Mouse (Mus musculus) forebrain, postnatal 0 days (tissue): ENCODE measurements at regions not wholly inside any gene's neighbourhood (a gene's known extent, or its start where the extent isn't known, plus 50 kb on each side); places are given as distances from the start of the nearest gene placed in this dataset.

Experiments used
- ATAC-seq: fragments of 200-750 bp; cut with Nextera tagmentation; 2 replicates; pipeline ENCODE4 v1.8.0; 2017; ENCODE audit warnings: mild to moderate bottlenecking, moderate library complexity
- DNase-seq: peaks from one replicate; pipeline ENCODE4 v3.0.0-alpha.2; 2015
- H3K27ac ChIP-seq: fragments of 300-500 bp; sonication (generic); 2 replicates; pipeline ENCODE4 v1.5.1; 2014; ENCODE audit warnings: low read depth, mild to moderate bottlenecking, antibody characterized with exemption, low read length, moderate library complexity, mixed read lengths
- H3K27me3 ChIP-seq: fragments of 300-500 bp; sonication (generic); 2 replicates; pipeline ENCODE4 v1.6.1; 2014; ENCODE audit warnings: mild to moderate bottlenecking, low read length, mixed read lengths; ENCODE audit not compliant: insufficient read depth
- H3K36me3 ChIP-seq: fragments of 300-500 bp; sonication (generic); 2 replicates; pipeline ENCODE4 v1.6.1; 2014; ENCODE audit warnings: mild to moderate bottlenecking, moderate library complexity; ENCODE audit not compliant: insufficient read depth
- H3K4me1 ChIP-seq: fragments of 300-500 bp; sonication (generic); 2 replicates; pipeline ENCODE4 v1.6.1; 2014; ENCODE audit warnings: antibody characterized with exemption; ENCODE audit not compliant: insufficient read depth
- H3K4me2 ChIP-seq: fragments of 300-500 bp; sonication (generic); 2 replicates; pipeline ENCODE4 v1.6.1; 2014; ENCODE audit warnings: low read depth, mild to moderate bottlenecking, moderate library complexity
- H3K4me3 ChIP-seq: fragments of 300-500 bp; sonication (generic); 2 replicates; pipeline ENCODE4 v1.5.1; 2014; ENCODE audit warnings: low read depth, low read length, mixed read lengths
- H3K9ac ChIP-seq: fragments of 300-500 bp; sonication (generic); 2 replicates; pipeline ENCODE4 v1.6.1; 2014; ENCODE audit warnings: mild to moderate bottlenecking
- H3K9me3 ChIP-seq: fragments of 300-500 bp; sonication (generic); 2 replicates; pipeline ENCODE4 v1.6.1; 2016; ENCODE audit warnings: low read length
- CTCF ChIP-seq: sonication (generic); IDR thresholded peaks from 2 replicates; pipeline ENCODE4 v1.5.1; 2016; ENCODE audit warnings: antibody characterized with exemption, control low read depth, low read depth
- WGBS: fragments of 180-500 bp; shearing (Covaris S2); extraction: QIAGEN DNeasy Blood & Tissue Kit; methylation state at CpG from one replicate; pipeline ENCODE4 v1.1.7; 2014; 5-methylcytosine and 5-hydroxymethylcytosine counted together

DNA sequence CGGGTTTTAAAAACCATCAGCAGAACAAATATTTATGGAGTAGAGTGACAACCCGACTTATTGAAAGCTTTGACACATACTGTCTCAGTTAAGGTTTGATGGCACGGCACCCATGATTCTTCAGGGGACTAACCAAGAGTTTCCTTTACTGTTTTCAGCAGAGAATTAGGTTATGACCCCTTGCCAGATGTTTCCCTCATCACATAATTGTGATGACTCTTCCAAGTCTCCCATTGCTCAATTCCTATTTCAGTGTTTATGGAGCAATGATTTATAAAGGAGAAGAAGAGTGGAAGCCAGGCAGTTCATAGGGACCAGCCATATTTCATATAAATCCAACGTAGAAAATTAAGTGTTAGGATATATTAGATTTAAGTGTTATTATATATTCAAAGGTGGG lies 181.4 kb upstream of the Adgrl2 start:
- Histone ChIP-seq H3K4me1 (0 out of 2 replicates have a peak, but pooled peaks cover 5% of the 10 kb centered on the region), H3K9ac (no peak overlapping the region), H3K4me2 (no peak overlapping the region), H3K27me3 (no peaks in the 10 kb centered on the region), H3K4me3 (no peak overlapping the region), H3K9me3 (no peaks in the 10 kb centered on the region), H3K36me3 (no peaks in the 10 kb centered on the region), H3K27ac (no peak overlapping the region)
- no peak for DNase-seq
- no peak for ATAC-seq
- 89% methylated on average over 4 of the region's 4 CpGs for WGBS
- TF ChIP-seq CTCF: no peak

DNA sequence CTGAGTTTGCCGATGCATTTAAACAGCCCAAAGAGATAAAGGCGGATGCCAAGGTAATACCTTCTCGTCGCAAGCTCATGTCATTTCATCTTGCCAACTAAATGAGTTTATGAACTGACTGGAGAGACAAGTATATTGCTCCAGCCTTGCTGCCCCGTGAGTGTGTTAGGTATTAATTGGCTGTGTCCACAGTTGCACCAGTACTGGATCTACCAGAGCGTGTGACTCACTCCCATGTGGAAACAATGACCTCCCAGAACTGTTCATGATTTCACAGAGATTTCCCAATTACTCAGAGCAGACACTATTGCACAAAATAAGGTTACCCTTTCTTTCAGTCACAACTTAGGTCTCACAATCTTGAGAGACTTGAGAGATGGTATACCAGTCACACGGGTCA lies 179.8 kb upstream of the Adgrl2 start:
- Histone ChIP-seq H3K27ac (no peak overlapping the region), H3K4me1 (0 out of 2 replicates have a peak, but pooled peaks cover 3% of the 10 kb centered on the region), H3K4me3 (no peak overlapping the region), H3K27me3 (no peaks in the 10 kb centered on the region), H3K9me3 (no peaks in the 10 kb centered on the region), H3K4me2 (no peak overlapping the region), H3K36me3 (no peaks in the 10 kb centered on the region), H3K9ac (no peak overlapping the region)
- ATAC-seq: no peak
- 73% methylated on average over 7 of the region's 7 CpGs for WGBS
- DNase-seq: no peak
- TF ChIP-seq CTCF: no peak

DNA sequence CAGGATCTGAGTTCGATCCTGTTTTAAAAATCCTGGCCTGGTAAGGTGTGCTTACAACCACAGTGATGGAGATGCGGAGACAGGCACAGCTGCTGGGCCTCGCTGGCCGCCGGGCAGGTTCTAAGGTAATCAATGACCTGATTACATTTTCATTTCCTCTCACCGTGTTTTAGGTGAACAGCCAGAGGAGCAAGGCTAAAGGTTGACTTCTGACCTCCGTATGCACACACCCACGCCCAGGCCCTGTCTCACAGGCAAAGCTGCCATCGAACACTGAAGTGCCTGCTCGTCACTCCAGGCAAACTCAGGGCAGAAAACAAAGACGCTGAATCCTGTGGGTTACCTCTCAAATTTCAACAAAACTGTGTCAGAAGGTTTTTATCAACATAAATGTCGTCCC lies 179.1 kb upstream of the Adgrl2 start:
- WGBS: 78% methylated on average over 12 of the region's 12 CpGs
- H3K36me3 ChIP-seq: no peaks in the 10 kb centered on the region

DNA sequence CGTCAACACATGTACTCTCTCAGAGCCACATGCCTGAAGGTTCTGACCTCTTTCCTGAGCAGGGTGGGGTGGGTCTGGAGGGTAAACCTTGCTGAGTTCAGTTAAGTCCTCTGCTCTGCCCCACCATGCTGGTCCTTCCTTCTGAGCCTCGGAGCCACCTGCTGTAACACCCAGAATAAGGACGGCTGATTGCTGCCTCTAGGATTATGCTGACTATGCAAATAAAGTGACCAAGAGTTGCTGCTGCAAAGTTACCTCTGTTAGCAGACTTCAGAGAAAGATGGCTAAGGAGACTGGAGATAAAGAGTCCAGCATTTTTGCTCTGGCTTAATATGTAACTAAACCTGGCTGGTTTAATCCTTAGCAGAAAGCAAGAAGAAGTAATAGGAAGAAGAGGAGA lies 177.6 kb upstream of the Adgrl2 start:
- WGBS: 59% methylated on average over 3 of the region's 3 CpGs
- ATAC-seq (no peak), DNase-seq (no peak)
- Histone ChIP-seq H3K9me3 (no peaks in the 10 kb centered on the region), H3K9ac (no peak overlapping the region), H3K4me3 (no peak overlapping the region), H3K4me1 (no peaks in the 10 kb centered on the region), H3K27me3 (no peaks in the 10 kb centered on the region), H3K36me3 (no peaks in the 10 kb centered on the region), H3K4me2 (no peak overlapping the region), H3K27ac (no peak overlapping the region)
- no peak for TF ChIP-seq CTCF

More for the DNA sequence above, 179.1 kb upstream of the Adgrl2 start:
- Histone ChIP-seq H3K4me2 (no peak overlapping the region), H3K4me3 (no peak overlapping the region), H3K9ac (no peak overlapping the region), H3K4me1 (no peaks in the 10 kb centered on the region), H3K27ac (no peak overlapping the region), H3K9me3 (no peaks in the 10 kb centered on the region), H3K27me3 (no peaks in the 10 kb centered on the region)
- ATAC-seq: no peak
- TF ChIP-seq CTCF: no peak
- DNase-seq: no peak

DNA sequence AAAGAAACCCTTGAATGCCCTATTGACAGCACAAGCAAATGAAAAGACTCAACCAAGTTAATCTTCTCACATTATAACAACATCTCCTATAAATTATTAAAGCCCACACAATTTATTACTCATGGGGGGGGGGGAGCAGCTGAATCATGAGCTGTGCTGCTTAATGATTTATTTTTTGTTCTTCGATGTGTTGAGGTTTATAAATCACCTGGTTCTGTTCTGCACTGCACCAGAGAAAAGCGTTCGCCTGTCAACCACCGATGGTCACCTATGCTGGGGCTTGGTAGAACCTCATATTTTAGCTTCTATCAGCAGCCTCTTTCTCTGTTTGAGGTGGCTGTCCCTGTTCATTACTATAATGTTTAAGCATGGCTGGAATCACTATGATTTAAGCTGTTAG lies 174.4 kb upstream of the Adgrl2 start:
- no peaks in the 10 kb centered on the region for H3K27me3 ChIP-seq
- H3K4me3 ChIP-seq: no peak overlapping the region
- no peak for TF ChIP-seq CTCF
- no peaks in the 10 kb centered on the region for H3K9me3 ChIP-seq
- H3K36me3 ChIP-seq: no peaks in the 10 kb centered on the region
- no peak for ATAC-seq
- H3K4me1 ChIP-seq: no peaks in the 10 kb centered on the region
- H3K9ac ChIP-seq: no peak overlapping the region
- no peak overlapping the region for H3K27ac ChIP-seq
- DNase-seq: no peak
- 84% methylated on average over 4 of the region's 4 CpGs for WGBS
- no peak overlapping the region for H3K4me2 ChIP-seq

DNA sequence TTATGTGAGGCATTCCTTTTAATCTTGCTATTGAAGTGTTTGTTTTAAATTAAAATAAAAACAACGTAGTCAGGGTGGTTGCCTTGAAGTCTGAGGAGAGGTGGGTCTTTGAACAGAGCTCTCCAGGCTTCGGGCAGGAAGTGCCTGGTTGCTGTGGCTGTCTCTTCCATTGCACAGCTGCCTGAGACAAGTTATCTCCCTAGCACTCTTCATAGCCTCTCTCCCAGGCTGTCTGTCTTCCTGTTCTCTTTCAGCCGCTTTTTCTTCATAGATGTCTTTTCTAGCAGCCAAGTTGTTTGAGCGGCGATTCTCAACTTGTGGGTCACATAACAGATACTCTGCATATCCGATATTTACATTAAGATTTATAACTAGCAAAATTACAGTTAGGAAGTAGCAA lies 173.2 kb upstream of the Adgrl2 start:
- H3K4me2 ChIP-seq: no peak overlapping the region
- H3K4me1 ChIP-seq: no peaks in the 10 kb centered on the region
- no peak overlapping the region for H3K4me3 ChIP-seq
- ATAC-seq: no peak
- WGBS: 89% methylated on average over 6 of the region's 6 CpGs
- H3K9me3 ChIP-seq: no peaks in the 10 kb centered on the region
- H3K27me3 ChIP-seq: no peaks in the 10 kb centered on the region
- no peak for TF ChIP-seq CTCF
- no peaks in the 10 kb centered on the region for H3K36me3 ChIP-seq
- DNase-seq: no peak
- no peak overlapping the region for H3K9ac ChIP-seq
- H3K27ac ChIP-seq: no peak overlapping the region

DNA sequence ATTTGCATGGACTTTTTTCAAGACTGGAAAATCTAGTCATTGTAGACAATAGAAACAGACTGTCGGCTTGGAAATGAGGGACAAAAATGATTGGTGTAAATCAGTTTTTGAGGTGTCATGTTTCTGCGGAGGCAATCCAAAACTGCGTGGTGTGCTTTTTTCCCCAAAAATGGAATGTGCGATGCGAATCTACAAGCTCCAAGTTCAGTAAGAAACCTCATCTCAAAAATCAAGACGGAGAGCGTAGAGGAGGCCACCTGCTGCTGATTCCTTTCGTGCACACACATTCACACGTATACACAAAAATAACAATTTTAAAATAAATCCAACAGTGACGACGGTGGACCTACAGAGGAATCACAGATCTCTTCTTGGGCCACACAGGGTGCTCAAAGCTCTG lies 170.5 kb upstream of the Adgrl2 start:
- H3K9ac ChIP-seq: no peak overlapping the region
- H3K27ac ChIP-seq: no peak overlapping the region
- DNase-seq: no peak
- H3K27me3 ChIP-seq: no peaks in the 10 kb centered on the region
- H3K36me3 ChIP-seq: no peaks in the 10 kb centered on the region
- no peak for TF ChIP-seq CTCF
- no peak for ATAC-seq
- 78% methylated on average over 11 of the region's 11 CpGs for WGBS
- no peaks in the 10 kb centered on the region for H3K4me1 ChIP-seq
- no peak overlapping the region for H3K4me3 ChIP-seq
- no peak overlapping the region for H3K4me2 ChIP-seq
- H3K9me3 ChIP-seq: no peaks in the 10 kb centered on the region

DNA sequence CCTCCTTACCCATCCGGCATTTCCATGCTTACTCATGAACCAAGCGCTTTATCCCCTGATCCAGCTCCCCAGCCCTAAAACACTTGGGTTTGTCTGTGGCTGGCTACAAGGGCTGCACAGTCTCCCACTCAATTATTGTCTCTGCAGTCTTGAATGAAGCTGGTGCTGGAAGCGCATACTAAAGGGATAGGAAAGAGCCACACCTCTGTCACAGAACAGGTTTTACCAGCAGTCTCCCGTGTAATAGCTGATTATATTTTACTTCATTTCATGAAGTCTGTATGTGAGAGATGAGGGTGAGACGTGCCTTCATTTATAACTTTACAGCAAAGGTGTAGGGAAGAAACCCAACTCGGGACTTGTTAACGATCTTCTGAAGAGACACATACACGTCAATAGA lies 167.0 kb upstream of the Adgrl2 start:
- Histone ChIP-seq H3K9ac (no peak overlapping the region), H3K4me1 (no peaks in the 10 kb centered on the region)
- no peak for DNase-seq

More for the DNA sequence above, 167.0 kb upstream of the Adgrl2 start:
- 85% methylated on average over 8 of the region's 8 CpGs for WGBS
- no peaks in the 10 kb centered on the region for H3K36me3 ChIP-seq
- H3K9me3 ChIP-seq: no peaks in the 10 kb centered on the region
- H3K4me2 ChIP-seq: no peak overlapping the region
- TF ChIP-seq CTCF: no peak
- H3K27me3 ChIP-seq: no peaks in the 10 kb centered on the region
- no peak overlapping the region for H3K27ac ChIP-seq
- no peak overlapping the region for H3K4me3 ChIP-seq
- no peak for ATAC-seq
